Mouse (Mus musculus) MEL-GATA-1-ER (cell line): ENCODE measurements at regions not wholly inside any gene's neighbourhood (a gene's known extent, or its start where the extent isn't known, plus 50 kb on each side); places are given as distances from the start of the nearest gene placed in this dataset.

Source experiments
- DNase-seq: peaks from one replicate; pipeline ENCODE4 v3.0.0-alpha.2; 2012; ENCODE audit warnings: low read depth; ENCODE audit errors: extremely low read depth

GRCm38 (mm10) chr15:32061573-32061972 lies 115.5 kb upstream of the Tas2r119 start:
- no peak for DNase-seq

- no peak for DNase-seq
These were observed 95.0 kb upstream of the Tas2r119 start for GRCm38 (mm10) chr15:32082109-32082508.

- no peak for DNase-seq
These were observed 83.2 kb upstream of the Tas2r119 start for GRCm38 (mm10) chr15:32093889-32094288.

- DNase-seq, result no peak
These were observed 81.5 kb upstream of the Tas2r119 start for GRCm38 (mm10) chr15:32095554-32095953.

GRCm38 (mm10) chr15:32110659-32111058 lies 66.4 kb upstream of the Tas2r119 start:
- no peak for DNase-seq
